Mouse (Mus musculus) myocyte (in vitro differentiated cells): ENCODE measurements around the gene Lap3.

ENCODE experiments used
- CEBPB ChIP-seq: IDR thresholded peaks from 2 replicates; pipeline ENCODE4 v1.6.1; 2011; ENCODE audit warnings: mild to moderate bottlenecking, moderate library complexity; ENCODE audit not compliant: poor library complexity, insufficient read depth, severe bottlenecking
- E2F4 ChIP-seq: IDR thresholded peaks from one replicate; pipeline ENCODE4 v1.6.1; 2011; ENCODE audit warnings: mild to moderate bottlenecking, control low read depth, moderate library complexity; ENCODE audit not compliant: insufficient read depth
- MAX ChIP-seq: IDR thresholded peaks from one replicate; pipeline ENCODE4 v1.6.1; 2011; ENCODE audit warnings: low read depth, mild to moderate bottlenecking, control low read depth
- MYOD1 ChIP-seq, 3 experiments: IDR thresholded peaks; one replicate each; pipeline ENCODE4 v1.6.1; 2011; ENCODE audit warnings: control low read depth in 2 of 3, low read depth in 2 of 3, mild to moderate bottlenecking in 2 of 3, moderate library complexity in 1 of 3; ENCODE audit not compliant: insufficient read length in 2 of 3, control insufficient read depth in 1 of 3
- MYOG ChIP-seq, 3 experiments: IDR thresholded peaks; one replicate each; pipeline ENCODE4 v1.6.1; 2011; ENCODE audit warnings: control low read depth in 2 of 3, low read depth in 2 of 3, mild to moderate bottlenecking in 2 of 3; ENCODE audit not compliant: insufficient read length in 2 of 3, control insufficient read depth in 1 of 3, insufficient read depth in 1 of 3
- POLR2A ChIP-seq: IDR thresholded peaks from one replicate; pipeline ENCODE4 v1.6.1; 2011; ENCODE audit warnings: low read depth, mild to moderate bottlenecking, control low read depth, moderate library complexity; ENCODE audit not compliant: insufficient read length
- POLR2AphosphoS2 ChIP-seq: IDR thresholded peaks from one replicate; pipeline ENCODE4 v1.6.1; 2011; ENCODE audit warnings: low read depth, control low read depth; ENCODE audit not compliant: insufficient read length
- REST ChIP-seq: IDR thresholded peaks from one replicate; pipeline ENCODE4 v1.6.1; 2011; ENCODE audit warnings: mild to moderate bottlenecking, control low read depth, moderate library complexity; ENCODE audit not compliant: insufficient read depth, insufficient read length
- SRF ChIP-seq: IDR thresholded peaks from one replicate; pipeline ENCODE4 v1.6.1; 2011; ENCODE audit warnings: low read depth; ENCODE audit not compliant: control insufficient read depth, insufficient read length
- TCF12 ChIP-seq: IDR thresholded peaks from one replicate; pipeline ENCODE4 v1.6.1; 2011; ENCODE audit warnings: mild to moderate bottlenecking, control low read depth; ENCODE audit not compliant: poor library complexity, insufficient read depth, severe bottlenecking
- TCF3 ChIP-seq: IDR thresholded peaks from one replicate; pipeline ENCODE4 v1.6.1; 2011; ENCODE audit warnings: low read depth, control low read depth; ENCODE audit not compliant: insufficient read length
- USF1 ChIP-seq: IDR thresholded peaks from one replicate; pipeline ENCODE4 v1.6.1; 2011; ENCODE audit warnings: low read depth, mild to moderate bottlenecking, control low read depth, moderate library complexity

DNA sequence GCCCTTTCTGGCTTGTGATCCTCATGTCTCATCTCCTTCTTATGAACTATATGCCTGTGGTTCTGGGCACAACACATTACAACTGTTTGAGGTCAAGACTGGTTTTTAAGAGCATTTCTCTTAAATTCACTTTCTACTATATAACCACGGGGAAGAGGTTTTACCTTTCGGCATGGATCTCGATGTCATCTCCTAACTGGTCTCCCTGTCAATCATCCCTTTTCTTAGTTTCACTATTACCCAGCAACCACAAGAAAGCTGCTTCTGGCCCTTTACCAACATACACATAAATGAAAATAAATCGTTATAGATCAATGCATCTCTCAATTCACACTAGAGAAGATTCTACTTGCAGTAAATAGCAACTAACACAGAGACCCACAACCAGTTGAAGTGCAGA is 42.0 kb downstream of the Lap3 start:
- no peak for TF ChIP-seq CEBPB
- no peak for TF ChIP-seq POLR2A
- TF ChIP-seq TCF12 = no peak
- TF ChIP-seq E2F4 = no peak
- TF ChIP-seq POLR2AphosphoS2 = no peak
- no peak for TF ChIP-seq USF1
- TF ChIP-seq MYOG (IDR thresholded peaks at IDR 0.05; ENCODE audit: control insufficient read depth in 1 of 3, insufficient read depth in 1 of 3, insufficient read length in 2 of 3, low read depth in 2 of 3) = no peak
- no peak for TF ChIP-seq MYOD1 (IDR thresholded peaks at IDR 0.05; ENCODE audit: control insufficient read depth in 1 of 3, insufficient read length in 2 of 3, low read depth in 2 of 3)
- TF ChIP-seq REST = no peak
- no peak for TF ChIP-seq MAX
- no peak for TF ChIP-seq SRF
- no peak for TF ChIP-seq TCF3
